Mouse (Mus musculus): ENCODE measurements around the gene Luzp1.

Luzp1 gene

DNA sequence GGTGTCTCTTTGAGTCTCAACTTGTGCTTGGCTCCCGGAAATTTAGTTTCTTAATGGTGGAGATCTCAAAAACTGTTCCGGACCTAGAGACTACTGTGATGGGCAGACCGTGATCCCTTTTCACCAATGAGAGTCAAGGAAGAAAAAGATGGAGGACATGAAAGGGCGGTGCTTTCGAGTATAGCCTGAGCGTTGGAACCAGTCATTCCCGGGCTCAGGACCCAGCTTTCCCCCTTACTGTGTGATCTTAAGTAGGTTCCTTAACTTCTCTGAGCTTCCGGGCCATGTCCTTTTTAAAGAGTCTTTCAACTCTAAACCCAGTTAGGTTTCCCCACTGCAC is 6.8 kb upstream of the Luzp1 start:
- peak in 1 of 2 experiments; percentile 55 for DNase-seq

DNA sequence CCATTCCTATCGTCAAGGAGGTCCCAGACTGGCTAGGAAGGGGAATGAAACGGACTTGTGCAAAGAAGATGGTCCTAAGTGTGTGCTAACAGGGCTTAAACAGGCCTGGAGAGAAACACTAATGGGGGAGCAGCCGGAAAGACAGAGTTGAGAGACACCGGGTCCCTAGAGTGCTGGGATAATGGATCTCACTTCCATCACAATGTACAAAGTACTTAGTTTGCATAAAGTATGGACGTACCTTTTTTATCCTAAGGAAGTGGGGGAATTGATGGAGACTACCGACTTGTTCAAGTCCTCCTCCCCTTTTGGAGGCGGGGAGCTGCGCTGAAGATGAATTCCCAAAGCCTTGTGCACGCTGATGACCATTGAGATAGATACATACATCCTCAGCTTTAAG is 6.1 kb upstream of the Luzp1 start:
- no peak for DNase-seq

DNA sequence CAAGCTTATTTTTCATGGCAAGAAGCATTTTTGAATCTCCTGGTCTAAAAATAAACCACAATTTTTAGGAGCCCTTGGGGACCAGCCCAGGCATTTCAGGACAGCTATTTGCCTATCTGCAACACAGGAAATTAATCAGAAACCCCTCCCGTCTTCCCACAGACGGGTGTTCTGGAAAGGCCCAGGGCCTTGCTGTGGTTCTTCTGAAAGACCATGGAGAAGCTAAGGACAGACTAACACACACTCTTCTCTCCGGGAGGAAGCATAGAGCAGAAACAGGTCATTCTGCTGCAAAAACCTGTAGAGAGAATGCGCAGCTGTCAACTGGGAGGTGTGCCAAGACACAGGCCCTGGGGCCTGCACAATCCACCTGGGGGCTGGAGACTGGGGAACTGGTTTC is 3.3 kb upstream of the Luzp1 start:
- peak; percentile 77 to 82 for DNase-seq

DNA sequence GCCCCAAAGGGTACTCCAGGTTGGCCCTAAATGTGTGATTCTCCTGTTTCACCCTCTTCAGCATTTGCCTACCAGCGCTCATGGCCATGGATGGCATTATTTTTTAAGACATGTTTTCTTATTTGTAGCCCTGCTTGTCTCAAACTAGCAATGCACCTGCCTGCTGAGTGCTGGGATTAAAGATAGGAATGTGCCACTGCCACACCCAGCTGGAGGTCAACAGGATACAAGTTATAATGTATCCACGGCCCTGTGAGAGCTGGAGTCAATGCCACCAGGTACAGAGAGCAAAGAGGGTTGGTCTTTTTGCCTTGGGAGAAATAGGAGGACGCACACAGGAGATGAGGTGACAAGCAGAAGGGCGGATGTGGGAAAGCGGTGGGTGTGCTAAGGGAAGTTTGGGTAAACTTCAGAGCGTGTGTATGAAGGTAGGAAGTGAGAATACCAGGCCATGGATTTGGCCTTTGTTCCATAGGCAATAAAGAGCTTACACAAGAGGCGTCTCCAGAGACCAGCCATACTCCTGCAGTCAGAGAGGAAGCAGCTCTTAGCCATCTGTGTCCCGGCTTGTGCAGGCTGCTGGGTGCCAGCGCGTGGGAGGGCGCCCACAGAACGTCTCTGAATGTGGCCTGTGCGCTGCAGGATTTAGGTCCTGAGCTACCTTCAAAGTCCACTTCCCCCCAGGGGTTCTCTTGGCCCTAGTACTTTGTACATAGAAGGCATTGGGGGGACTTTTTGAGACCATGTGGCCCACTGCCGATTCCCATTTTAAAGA is 821 bp upstream of the Luzp1 start:
- DNase-seq, result peak; percentile 47 to 57

DNA sequence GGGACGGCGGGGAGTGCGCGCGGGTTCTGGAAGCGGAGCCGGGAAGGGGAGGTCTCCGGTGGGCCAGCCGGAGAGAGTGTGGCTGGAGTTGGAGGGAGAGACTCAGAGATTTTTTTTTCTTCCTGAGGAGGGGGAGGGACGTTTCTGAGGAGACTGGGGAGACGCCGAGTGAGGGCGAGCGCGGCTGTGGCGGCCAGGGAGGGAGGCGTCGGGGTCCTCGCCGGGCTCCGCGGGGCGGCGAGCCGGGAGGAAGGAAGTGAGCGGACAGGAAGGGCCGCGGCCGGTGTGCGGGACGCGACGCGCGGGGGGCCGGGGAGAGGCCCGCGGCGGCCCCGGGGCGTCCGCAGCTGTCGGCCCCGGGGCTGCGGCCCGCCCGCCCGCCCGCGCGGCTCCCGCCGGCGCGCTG is 383 bp downstream of the Luzp1 start:
- no peak for DNase-seq

DNA sequence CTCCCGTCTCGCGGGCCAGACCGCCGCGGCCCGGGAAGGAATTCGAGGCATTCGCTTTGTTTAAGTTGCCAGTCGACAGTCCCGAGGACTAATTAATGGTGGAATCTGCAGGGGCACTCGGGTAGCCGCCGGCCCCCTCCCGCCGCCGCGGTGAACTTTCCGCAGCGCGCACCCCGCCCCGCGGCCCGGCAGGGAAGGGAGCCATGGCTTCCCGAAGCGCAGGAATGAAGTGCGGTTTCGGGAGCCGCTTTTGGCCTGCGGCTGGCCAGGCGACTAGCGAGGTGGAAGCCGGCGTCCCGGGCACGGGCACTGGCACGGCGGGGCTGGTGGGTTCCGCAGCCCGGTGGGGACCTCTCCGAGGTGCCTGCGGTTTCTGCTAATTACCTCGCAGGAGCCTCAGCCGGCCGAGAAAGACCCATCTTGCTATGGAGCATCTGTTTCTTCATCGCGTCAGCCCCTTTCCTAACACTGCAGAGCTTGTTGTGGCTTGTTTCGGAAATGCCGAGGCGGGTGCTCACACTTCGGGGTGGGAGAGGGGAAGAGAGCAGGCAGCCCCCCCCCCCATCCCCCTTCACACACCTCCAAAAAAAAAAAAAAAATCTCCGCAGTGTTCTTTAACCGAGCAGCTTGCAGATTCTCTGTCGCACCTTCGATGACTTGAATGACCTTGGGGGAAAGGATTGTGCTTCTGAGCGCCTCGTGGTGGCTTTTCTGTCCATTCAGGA is 948 bp downstream of the Luzp1 start:
- DNase-seq, result peak; percentile 63 to 65

DNA sequence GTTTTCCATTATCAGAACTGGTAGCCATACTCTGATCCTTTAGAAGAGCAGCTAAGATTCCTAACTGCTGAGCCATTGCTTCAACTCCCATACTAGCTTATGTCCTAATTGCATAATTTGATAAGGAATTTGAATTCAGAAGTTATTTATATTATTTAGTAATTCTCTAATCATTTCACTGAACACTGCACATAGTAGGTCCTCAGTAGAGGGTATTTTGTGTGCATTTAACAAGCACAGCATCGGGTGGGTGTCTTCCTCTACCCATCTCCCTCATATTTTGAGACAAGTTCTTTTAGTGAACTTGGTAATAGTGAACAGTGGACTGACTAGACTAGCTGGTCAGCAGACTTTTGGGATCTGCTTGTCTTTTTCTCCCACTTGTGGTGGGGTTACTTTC is 7.1 kb downstream of the Luzp1 start:
- no peak for DNase-seq

DNA sequence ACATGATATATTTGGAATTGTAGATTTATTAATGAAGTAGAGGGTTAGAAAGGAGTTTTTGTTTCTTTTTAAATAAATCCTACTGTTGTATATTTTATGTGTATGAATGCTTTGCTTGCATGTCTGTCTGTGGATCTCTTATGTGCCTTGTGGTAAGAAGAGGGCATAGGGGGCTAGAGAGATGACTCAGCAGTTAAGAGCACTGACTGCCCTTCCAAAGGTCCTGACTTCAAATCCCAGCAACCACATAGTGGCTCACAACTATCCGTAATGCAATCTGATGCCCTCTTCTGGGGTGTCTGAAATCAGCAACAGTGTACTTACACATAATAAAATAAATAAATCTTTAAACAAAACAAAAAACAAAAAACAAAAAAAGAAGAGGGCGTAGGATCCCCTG is 17.0 kb downstream of the Luzp1 start:
- DNase-seq, result no peak

DNA sequence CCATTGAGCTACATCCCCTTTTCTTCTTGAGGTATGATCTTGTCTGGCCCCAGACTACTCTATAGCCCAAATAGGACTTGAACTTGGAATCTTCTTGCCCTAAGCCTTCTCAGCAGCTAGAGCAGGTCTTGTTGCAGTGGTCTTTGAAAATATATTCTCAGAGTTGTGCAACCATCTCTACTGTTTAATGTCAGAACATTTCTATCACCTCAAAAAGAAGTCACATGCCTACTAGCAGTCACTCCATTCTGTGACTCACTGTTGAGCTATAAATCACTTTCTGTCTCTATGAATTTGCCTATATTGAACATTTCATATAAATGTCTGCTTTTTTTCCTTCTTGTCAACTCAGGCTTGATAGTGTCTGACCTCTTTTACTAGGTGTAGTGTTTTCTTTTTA is 26.4 kb downstream of the Luzp1 start:
- no peak for DNase-seq

DNA sequence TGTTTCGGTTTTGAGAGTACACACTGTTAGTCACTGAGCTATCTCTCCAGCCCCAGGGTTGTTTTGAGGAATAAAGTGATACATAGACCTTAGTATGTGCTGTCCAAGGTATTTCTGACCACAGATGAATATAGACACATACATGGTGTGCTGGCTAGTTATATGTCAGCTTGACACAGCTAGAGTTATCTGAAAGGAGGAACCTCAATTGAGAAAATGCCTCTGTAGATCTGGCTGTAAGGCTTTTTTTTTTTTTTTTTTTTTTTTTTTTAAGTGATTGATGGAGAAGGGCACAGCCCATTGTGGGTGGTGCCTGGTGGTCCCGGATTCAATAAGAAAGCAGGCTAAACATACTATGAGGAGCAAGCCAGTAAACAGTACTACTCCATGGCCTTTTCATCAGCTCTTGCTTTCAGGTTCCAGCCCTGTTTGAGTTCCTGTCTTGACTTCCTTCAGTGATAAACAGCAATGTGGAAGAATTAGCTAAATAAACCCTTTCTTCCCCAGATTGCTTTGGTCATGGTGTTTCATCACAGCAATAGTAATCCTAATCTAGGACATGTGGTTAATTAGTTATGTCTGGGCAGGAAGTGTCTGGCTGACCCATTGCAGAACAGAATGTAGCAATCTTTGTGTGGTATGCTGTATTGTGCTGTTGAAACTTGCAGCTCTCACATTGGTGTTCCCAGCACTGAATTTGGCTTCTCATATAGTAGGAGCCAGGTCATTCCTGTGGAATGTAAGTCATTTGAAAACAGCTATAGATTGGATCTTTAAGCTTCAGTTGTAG is 36.1 kb downstream of the Luzp1 start:
- no peak for DNase-seq

DNA sequence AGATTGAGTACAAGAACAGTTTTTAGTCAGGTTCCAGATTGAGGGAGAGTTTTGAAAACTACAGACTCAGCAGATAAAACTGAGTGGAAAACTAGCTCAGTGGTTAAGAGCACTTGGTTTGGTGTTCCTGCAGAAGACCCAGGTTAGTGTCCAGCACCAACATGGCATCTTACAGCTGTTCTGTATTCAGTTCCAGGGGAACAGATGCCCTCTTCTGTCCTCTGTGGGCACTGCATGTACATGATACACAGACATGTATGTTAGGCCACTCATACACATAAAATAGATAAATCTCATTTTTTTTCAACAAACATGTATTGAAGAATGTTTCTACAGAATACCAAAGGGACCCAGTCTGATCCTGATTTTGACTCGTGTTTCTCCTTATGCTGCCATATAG is 40.3 kb downstream of the Luzp1 start:
- no peak for DNase-seq

DNA sequence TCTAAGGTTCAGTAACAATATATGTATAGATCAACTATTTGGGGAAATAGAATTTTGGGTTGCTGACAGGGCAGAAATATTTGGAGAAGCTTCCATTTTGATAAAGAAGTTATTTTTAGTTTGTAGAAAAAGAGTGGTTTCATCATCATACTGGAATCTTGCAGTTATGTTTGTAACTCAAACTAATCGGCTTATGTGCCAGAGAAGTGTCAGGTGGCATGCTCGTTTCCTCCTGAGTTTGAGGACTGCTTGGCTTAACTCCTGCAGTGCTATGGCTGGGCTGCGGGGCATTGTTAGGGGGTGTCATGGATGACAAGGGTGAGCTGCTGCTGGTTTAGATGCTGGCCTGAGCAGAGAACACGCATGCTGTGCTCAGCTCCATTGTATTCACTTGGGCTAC is 42.1 kb downstream of the Luzp1 start:
- no peak for DNase-seq

DNA sequence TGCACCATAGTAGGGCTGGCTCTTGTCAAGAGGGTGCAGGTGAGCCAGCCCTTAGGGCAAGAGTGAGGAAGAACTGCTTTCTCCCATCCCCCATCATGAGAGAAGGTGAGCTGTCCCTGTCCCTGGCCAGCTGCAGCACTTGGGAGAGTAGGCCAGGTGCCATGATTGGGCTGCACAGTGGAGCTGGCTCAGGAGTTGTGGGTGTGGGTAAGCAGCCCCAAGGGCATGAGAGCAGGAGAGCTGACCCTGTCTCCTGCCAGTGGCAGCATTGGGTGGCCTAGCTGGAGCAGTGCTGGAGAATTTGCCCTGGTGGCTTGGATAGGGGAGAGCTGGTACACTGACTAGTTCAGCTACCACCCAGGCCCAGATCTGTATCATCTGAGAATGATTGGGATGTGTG is 43.3 kb downstream of the Luzp1 start:
- no peak for DNase-seq

DNA sequence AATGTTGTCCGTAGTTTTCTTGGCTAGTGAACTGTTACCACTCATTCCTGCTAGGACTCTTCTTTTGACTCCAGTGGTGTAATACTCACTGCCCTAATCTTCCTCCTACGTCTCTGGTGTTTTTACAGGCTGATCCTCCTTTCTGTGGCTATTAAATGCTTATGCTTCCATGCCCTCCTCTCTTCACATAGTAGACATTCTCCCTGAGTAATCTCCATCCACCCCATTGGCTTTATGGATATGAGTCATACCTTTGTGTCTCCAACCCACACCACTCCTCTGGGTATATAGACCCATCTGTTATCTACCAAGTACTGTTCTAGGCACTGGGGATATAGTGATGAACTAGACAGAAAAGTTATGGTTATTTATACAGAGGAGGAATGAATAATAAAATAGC is 48.6 kb downstream of the Luzp1 start:
- no peak for DNase-seq

DNA sequence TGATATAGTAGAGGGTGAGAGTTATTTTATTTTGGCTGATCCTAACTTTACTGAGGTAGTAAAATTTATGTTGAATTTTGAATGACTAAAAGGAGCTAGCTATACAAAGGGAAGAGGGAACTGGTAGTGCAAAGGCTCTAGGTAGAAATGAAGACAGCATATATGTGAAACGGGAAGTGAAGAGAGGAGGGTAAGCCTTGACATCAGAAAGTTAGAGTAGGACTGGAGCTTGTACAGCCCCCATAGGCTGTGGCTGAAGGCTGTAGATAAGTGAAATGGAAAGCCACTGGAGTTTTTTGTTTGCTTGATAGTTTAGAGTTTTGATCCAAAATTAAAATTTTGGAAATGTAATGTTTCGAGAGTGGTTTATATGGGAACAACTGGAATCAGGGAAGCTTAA is 49.0 kb downstream of the Luzp1 start:
- no peak for DNase-seq

DNA sequence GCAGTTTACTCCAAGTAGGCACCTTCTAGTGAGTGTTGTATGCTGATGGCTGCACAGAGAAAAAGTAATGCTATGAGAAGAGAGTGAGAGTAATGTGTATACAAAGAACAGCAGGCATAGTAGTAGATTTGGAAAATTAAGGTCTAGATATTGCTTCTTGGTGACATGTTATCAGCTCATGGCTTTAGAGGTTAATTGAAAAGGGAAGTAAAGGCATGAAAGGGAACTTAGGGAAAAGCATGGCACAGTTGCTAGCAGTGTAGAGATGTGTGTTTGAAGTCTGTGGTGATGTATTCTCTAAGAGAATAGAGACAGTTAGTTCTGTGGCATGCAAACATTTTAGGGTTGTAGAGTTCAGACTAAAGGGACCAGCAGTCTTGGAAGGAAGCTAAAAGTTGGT is 50.3 kb downstream of the Luzp1 start:
- no peak for DNase-seq

DNA sequence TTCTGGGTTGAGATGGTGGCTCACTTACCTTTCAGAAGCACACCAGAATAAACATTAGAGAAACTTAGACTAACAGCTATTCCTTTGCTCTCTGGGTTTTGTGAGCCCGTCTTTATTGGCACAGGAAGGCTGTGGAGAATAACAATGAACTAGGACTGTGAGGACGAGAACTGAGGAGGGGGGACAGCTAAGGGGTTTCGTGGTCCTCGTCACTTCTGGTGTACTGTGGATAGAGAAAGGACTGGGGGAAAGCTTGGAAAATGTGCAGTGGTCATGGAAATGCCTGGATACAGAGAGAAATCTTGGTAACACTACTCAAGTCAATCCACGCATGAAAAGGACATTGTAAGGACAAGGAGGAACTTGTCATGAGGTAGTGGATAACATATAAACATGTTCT is 52.3 kb downstream of the Luzp1 start:
- no peak for DNase-seq

DNA sequence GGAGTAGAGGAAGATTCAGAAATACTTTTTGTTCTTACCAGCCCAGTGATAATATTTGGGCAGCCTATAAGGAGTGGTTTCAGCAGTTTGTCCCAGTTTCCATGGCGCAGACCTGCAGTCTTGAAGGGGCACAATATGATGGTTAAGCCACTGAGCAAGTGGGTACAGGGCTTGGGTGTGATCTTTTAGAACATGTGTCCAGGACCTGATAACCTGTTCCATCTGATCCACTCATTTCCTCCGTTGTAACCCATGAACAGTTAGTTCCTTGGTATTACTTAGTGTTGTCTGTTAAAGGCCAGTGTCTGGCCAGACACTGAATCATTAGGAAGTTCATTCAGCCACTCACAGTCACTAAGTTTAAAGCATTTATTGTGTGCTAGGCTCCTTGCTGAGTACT is 54.7 kb downstream of the Luzp1 start:
- DNase-seq, result no peak

DNA sequence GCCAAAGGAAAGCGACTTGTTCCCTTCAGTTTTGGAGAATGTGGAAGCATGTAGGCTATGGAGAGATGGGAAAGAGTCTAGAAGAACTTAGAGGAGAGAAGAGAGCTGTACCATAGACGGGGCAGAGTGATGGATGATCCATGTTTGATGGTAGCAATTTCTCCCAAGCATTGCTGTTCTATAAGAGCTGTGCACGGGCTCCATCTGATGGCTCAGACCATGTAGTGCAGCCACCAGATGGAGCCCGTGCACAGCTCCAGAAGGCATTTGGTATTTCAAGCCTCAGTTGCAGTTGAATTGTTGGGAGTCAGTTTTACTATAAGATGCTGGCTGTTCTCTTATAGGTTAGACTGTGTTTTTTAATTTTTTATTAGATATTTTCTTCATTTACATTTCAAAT is 56.9 kb downstream of the Luzp1 start:
- peak; percentile 73 to 75 for DNase-seq

DNA sequence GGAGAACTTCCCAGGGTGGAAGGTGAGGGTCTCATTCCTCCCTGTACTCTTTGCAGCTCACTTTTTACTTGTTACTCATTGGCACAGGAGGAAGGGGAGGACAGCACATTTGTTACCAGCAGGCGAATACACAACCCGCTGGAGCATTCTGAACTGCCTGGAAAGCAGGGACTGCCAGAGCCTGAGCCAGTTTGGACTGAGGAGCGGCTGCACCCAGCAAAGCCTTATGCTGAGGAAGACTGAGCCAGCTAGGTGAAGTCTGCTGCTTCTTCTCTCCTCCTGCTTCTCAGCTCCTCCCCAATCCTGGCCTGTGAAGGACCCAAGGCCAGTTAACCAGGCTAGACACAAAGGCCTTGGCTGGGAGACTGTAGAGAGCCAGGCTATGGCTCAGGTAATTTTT is 75.6 kb downstream of the Luzp1 start:
- DNase-seq, result peak; percentile 49 to 50

DNA sequence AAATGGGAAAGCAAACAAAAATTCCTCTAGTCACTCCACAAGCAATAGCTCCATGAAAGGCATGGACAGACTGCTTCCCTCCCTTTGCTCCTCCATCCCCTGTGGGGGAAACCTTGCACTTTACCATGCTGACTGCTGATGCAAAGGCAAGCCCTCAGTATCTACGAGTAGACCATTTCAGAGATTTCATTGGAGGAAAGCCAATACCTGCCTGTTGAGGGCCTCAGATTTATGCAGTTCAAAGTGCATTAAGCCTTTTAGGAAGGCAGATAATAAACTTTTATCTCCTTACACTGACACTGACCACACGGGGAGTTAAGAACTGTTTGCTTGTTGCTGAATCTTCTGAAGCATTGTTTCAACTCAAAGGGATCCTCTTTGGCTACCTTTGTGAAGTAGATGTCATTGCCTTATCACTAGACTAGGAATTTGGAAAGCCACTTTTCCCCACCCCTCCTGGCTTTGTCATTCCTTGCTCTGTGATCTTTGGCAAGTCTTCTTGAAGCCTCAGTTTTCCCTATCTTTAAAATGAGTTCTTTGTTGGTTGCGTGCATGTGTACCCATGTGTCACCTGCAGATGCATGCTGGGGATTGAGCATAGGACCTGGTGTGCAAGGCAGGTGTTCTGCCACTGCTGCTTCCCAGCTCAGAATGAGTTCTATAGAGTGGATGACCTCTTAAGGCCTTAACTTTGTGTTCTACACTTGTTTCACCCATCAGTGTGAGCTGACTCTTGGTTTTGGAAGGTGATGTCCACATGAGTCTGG is 76.9 kb downstream of the Luzp1 start:
- no peak for DNase-seq

DNA sequence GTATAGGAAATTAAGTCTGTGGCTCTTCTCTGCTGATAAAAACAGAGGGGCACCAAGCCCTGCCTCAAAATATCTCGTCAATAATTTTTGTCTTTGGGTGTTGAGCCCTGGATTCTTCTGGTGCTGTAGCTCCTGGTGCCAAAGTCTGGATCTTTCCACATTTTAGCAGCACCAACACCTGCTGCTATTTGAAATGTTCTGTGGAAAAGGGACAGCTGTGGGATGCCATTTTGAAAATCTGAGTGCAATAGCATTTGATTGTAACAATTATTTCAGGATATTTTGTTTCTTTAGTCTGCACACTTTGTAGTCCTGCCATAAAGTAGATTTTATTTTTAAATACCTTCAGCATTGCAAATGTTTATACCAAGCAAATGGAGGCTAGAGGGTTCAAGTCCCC is 78.2 kb downstream of the Luzp1 start:
- no peak for DNase-seq

DNA sequence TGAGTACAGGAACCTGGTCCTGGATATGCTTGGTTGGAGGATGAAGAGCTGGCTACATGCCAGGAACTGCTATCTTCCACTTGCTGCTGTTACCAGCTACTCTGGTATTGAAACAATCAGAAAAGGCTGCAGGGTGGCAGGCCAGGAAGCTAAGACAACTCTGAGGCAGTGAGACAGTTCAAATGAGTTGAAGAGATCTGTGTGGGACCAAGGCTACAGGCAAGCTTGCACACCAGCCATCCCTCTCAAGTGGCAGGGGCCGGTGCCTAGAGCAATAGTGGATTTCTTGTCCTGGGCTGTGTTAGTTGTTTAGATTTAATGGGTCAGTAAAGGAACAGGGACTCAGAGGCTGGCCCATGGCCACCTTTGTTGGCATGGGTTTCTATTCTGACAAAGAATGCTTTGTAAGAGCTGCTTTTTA is 78.8 kb downstream of the Luzp1 start:
- DNase-seq, result peak; percentile 54
